Mouse (Mus musculus) layer of hippocampus, adult 9-11 months (tissue): ENCODE results near the gene Shisa3.

Experiments used
- DNase-seq: peaks from one replicate; pipeline ENCODE4 v3.0.0; 2022

Gene Shisa3

GRCm38 (mm10) chr5:67607804-67608673, at the start of gene Shisa3:
Shisa3 (plus strand) TSS chr5:67607882.
- no peak for DNase-seq

- no peak for DNase-seq
Measured at GRCm38 (mm10) chr5:67558644-67559043, 49.0 kb upstream of the Shisa3 start.

- no peak for DNase-seq
Measured at GRCm38 (mm10) chr5:67559063-67559462, 48.6 kb upstream of the Shisa3 start.

- DNase-seq, result no peak
Measured at GRCm38 (mm10) chr5:67572552-67573155, 35.0 kb upstream of the Shisa3 start.

GRCm38 (mm10) chr5:67574039-67574438, 33.6 kb upstream of the Shisa3 start:
- no peak for DNase-seq

GRCm38 (mm10) chr5:67575705-67576104, 32.0 kb upstream of the Shisa3 start:
- no peak for DNase-seq

- DNase-seq, result no peak
Measured at GRCm38 (mm10) chr5:67579725-67580633, 27.7 kb upstream of the Shisa3 start.

GRCm38 (mm10) chr5:67595070-67595469, 12.6 kb upstream of the Shisa3 start:
- DNase-seq, result no peak

GRCm38 (mm10) chr5:67595629-67596028, 12.1 kb upstream of the Shisa3 start:
- DNase-seq, result no peak

GRCm38 (mm10) chr5:67599935-67600334, 7.7 kb upstream of the Shisa3 start:
- no peak for DNase-seq

- DNase-seq, result no peak
Measured at GRCm38 (mm10) chr5:67605951-67606350, 1.7 kb upstream of the Shisa3 start.

- no peak for DNase-seq
Measured at GRCm38 (mm10) chr5:67606916-67607803, 522 bp upstream of the Shisa3 start.

GRCm38 (mm10) chr5:67608674-67609519, 1.2 kb downstream of the Shisa3 start:
- DNase-seq, result no peak

- no peak for DNase-seq
Measured at GRCm38 (mm10) chr5:67609520-67609837, 1.8 kb downstream of the Shisa3 start.

- no peak for DNase-seq
Measured at GRCm38 (mm10) chr5:67621230-67621629, 13.5 kb downstream of the Shisa3 start.

GRCm38 (mm10) chr5:67628180-67628940, 20.7 kb downstream of the Shisa3 start:
- no peak for DNase-seq

GRCm38 (mm10) chr5:67629440-67629839, 21.8 kb downstream of the Shisa3 start:
- DNase-seq, result no peak

GRCm38 (mm10) chr5:67629861-67630260, 22.2 kb downstream of the Shisa3 start:
- no peak for DNase-seq

GRCm38 (mm10) chr5:67631261-67631660, 23.6 kb downstream of the Shisa3 start:
- no peak for DNase-seq

- DNase-seq, result no peak
Measured at GRCm38 (mm10) chr5:67633138-67633782, 25.6 kb downstream of the Shisa3 start.
